Mouse (Mus musculus) embryonic fibroblast, embryonic 13.5 days (primary cell): ENCODE results near the gene Cep128.

ENCODE experiments used
- CTCF ChIP-seq: IDR thresholded peaks from 2 replicates; pipeline ENCODE4 v1.5.1; 2011; ENCODE audit warnings: mild to moderate bottlenecking, control low read depth, low read length, moderate library complexity, borderline replicate concordance; ENCODE audit not compliant: insufficient read depth
- POLR2A ChIP-seq: IDR thresholded peaks from 2 replicates; pipeline ENCODE4 v1.6.1; 2011; ENCODE audit warnings: low read depth, mild to moderate bottlenecking, control low read depth, low read length, moderate library complexity

DNA sequence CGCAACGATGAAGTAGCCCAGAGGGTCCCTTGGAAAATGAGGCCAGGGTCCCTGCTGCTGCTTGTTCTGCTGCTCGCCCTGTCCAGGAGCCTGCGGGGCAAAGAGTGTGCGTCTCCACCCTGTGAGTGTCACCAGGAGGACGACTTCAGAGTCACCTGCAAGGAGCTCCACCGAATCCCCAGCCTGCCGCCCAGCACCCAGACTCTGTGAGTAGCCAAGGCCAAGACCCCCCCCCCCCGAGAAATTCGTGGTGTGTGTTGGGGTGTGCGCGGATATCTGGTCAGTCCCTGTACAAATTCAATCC lies 16.8 kb upstream of the Cep128 start:
- TF ChIP-seq POLR2A = no peak
- TF ChIP-seq CTCF = no peak
